Mouse (Mus musculus) liver, adult 2 months (tissue): ENCODE results near the gene Rtn4rl2.

ENCODE experiments used
- CTCF ChIP-seq: fragments of 200-500 bp; IDR thresholded peaks from 2 replicates; pipeline ENCODE4 v1.5.1; 2011; ENCODE audit warnings: low read depth, low read length, control low read depth
- POLR2A ChIP-seq: fragments of 200-500 bp; IDR thresholded peaks from 2 replicates; pipeline ENCODE4 v1.6.1; 2011; ENCODE audit warnings: low read length, control low read depth; ENCODE audit not compliant: insufficient read depth; ENCODE audit errors: extremely low read depth

DNA sequence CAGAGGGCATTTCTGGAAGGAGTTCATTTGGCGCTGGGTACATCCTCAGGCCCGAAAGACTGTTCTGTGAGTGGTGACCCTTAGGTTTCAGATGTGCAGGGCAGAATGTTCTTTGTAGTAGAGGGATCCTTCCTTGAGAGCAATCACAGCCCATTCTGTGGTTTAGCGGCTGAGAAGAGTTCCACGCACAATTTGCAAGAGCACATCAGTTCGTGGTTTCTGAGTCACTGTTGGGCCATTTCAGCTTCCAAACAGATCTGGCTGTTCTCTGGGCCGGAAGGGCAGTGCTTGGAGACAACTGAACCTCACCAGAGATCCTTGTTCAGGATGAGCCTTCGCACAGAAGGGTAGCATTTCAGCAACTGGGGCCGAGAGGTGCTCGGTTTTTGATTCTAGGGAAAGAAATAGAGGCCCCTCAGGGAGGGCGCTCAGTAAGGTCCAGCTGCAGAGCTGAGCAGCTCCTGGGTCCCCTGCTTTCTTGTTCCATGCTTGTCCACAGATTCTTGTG is 33.1 kb upstream of the Rtn4rl2 start:
- TF ChIP-seq POLR2A (no peak), CTCF (no peak)
